Mouse (Mus musculus): ENCODE results near the gene Capn11. TPM values are rescaled to one million over a fixed set of nuclear protein-coding genes. Genes with fewer than 3 reads are reported as not detected.

Gene Capn11
- total and polyA plus RNA-seq, 2 experiments, result 0.02 TPM; not detected in 1

GRCm38 (mm10) chr17:45602984-45603383, 56.1 kb downstream of the Capn11 start:
- no peak for DNase-seq (ENCODE audit: extremely low read depth, low read depth, low spot score)
- Histone ChIP-seq H3K27me3 (ENCODE audit: control insufficient read depth, insufficient read depth, low read length) (no peaks in the 10 kb centered on the region), H3K79me2 (ENCODE audit: control insufficient read depth, insufficient read depth, low read length) (no peaks in the 10 kb centered on the region), H3K27ac (replicated peaks; ENCODE audit: insufficient read depth, low read depth, low read length) (no peak overlapping the region), H3K9ac (ENCODE audit: low read depth, low read length) (no peak overlapping the region), H3K4me1 (ENCODE audit: control insufficient read depth, insufficient read depth, low read length) (peaks cover 2% of the 10 kb centered on the region; the same call in 1 of the 2 replicates), H3K4me3 (ENCODE audit: insufficient read depth, low read depth, low read length) (no peak overlapping the region), H3K36me3 (ENCODE audit: control insufficient read depth, insufficient read depth, low read length) (no peaks in the 10 kb centered on the region)
- 96% methylated on average over 3 of the region's 3 CpGs for WGBS
- TF ChIP-seq POLR2A (IDR thresholded peaks at IDR 0.05; ENCODE audit: extremely low read depth, insufficient read depth, low read length), result no peak
- TF ChIP-seq CTCF (IDR thresholded peaks at IDR 0.05; ENCODE audit: low read depth, low read length), result no peak

GRCm38 (mm10) chr17:45601877-45602304, 57.2 kb downstream of the Capn11 start, which contains the start of gene Mymx:
Gene Mymx (minus strand): TSS chr17:45602102.
- no peaks in the 10 kb centered on the region for H3K36me3 ChIP-seq (ENCODE audit: control insufficient read depth, insufficient read depth, low read length)
- no peaks in the 10 kb centered on the region for H3K79me2 ChIP-seq (ENCODE audit: control insufficient read depth, insufficient read depth, low read length)
- no peak for DNase-seq (ENCODE audit: extremely low read depth, low read depth, low spot score)
- no peak within 1 kb of the TSS for H3K9ac ChIP-seq (ENCODE audit: low read depth, low read length)
- H3K27me3 ChIP-seq (ENCODE audit: control insufficient read depth, insufficient read depth, low read length), result no peaks in the 10 kb centered on the region
- H3K27ac ChIP-seq (replicated peaks; ENCODE audit: insufficient read depth, low read depth, low read length), result no peak within 1 kb of the TSS
- TF ChIP-seq CTCF (IDR thresholded peaks at IDR 0.05; ENCODE audit: low read depth, low read length) (no peak), POLR2A (IDR thresholded peaks at IDR 0.05; ENCODE audit: extremely low read depth, insufficient read depth, low read length) (no peak)
- H3K4me1 ChIP-seq (ENCODE audit: control insufficient read depth, insufficient read depth, low read length), result peaks cover 6% of the 10 kb centered on the region; the same call in 1 of the 2 replicates
- WGBS, result 90% methylated on average over 6 of the region's 6 CpGs
- no peak within 1 kb of the TSS for H3K4me3 ChIP-seq (ENCODE audit: insufficient read depth, low read depth, low read length)

- WGBS, result 70% methylated on average over 22 of the region's 22 CpGs
- DNase-seq (ENCODE audit: extremely low read depth, low read depth, low spot score), result no peak
- no peak overlapping the region for H3K9ac ChIP-seq (ENCODE audit: low read depth, low read length)
- no peaks in the 10 kb centered on the region for H3K27me3 ChIP-seq (ENCODE audit: control insufficient read depth, insufficient read depth, low read length)
- no peak overlapping the region for H3K27ac ChIP-seq (replicated peaks; ENCODE audit: insufficient read depth, low read depth, low read length)
- H3K4me1 ChIP-seq (ENCODE audit: control insufficient read depth, insufficient read depth, low read length), result peaks cover 12% of the 10 kb centered on the region
- no peak overlapping the region for H3K4me3 ChIP-seq (ENCODE audit: insufficient read depth, low read depth, low read length)
- H3K36me3 ChIP-seq (ENCODE audit: control insufficient read depth, insufficient read depth, low read length), result no peaks in the 10 kb centered on the region
- H3K79me2 ChIP-seq (ENCODE audit: control insufficient read depth, insufficient read depth, low read length), result no peaks in the 10 kb centered on the region
- TF ChIP-seq POLR2A (IDR thresholded peaks at IDR 0.05; ENCODE audit: extremely low read depth, insufficient read depth, low read length) (no peak), CTCF (IDR thresholded peaks at IDR 0.05; ENCODE audit: low read depth, low read length) (no peak)
These were observed 57.8 kb downstream of the Capn11 start for GRCm38 (mm10) chr17:45601325-45601724.

- Histone ChIP-seq H3K27me3 (ENCODE audit: control insufficient read depth, insufficient read depth, low read length) (no peaks in the 10 kb centered on the region), H3K79me2 (ENCODE audit: control insufficient read depth, insufficient read depth, low read length) (no peaks in the 10 kb centered on the region; the same call in 1 of the 2 replicates), H3K27ac (replicated peaks; ENCODE audit: insufficient read depth, low read depth, low read length) (peak overlapping the region; percentile 93), H3K4me3 (ENCODE audit: insufficient read depth, low read depth, low read length) (no peak overlapping the region), H3K9ac (ENCODE audit: low read depth, low read length) (no peak overlapping the region; the same call in 1 of the 2 replicates), H3K4me1 (ENCODE audit: control insufficient read depth, insufficient read depth, low read length) (peaks cover 12% of the 10 kb centered on the region), H3K36me3 (ENCODE audit: control insufficient read depth, insufficient read depth, low read length) (no peaks in the 10 kb centered on the region)
- no peak for DNase-seq (ENCODE audit: extremely low read depth, low read depth, low spot score)
- TF ChIP-seq CTCF (IDR thresholded peaks at IDR 0.05; ENCODE audit: low read depth, low read length) (no peak), POLR2A (IDR thresholded peaks at IDR 0.05; ENCODE audit: extremely low read depth, insufficient read depth, low read length) (no peak)
- 78% methylated on average over 8 of the region's 8 CpGs for WGBS
These were observed 58.9 kb downstream of the Capn11 start for GRCm38 (mm10) chr17:45600267-45600666.

- H3K79me2 ChIP-seq (ENCODE audit: control insufficient read depth, insufficient read depth, low read length), result peaks cover 5% of the 10 kb centered on the region; the same call in 1 of the 2 replicates
- WGBS, result 16% methylated on average over 32 of the region's 32 CpGs
- no peaks in the 10 kb centered on the region for H3K36me3 ChIP-seq (ENCODE audit: control insufficient read depth, insufficient read depth, low read length)
- H3K4me3 ChIP-seq (ENCODE audit: insufficient read depth, low read depth, low read length), result peak within 1 kb of the TSS; percentile 78
- H3K9ac ChIP-seq (ENCODE audit: low read depth, low read length), result peak within 1 kb of the TSS; percentile 86
- H3K4me1 ChIP-seq (ENCODE audit: control insufficient read depth, insufficient read depth, low read length), result peaks cover 12% of the 10 kb centered on the region
- H3K27ac ChIP-seq (replicated peaks; ENCODE audit: insufficient read depth, low read depth, low read length), result peak within 1 kb of the TSS; percentile 100
- TF ChIP-seq POLR2A (IDR thresholded peaks at IDR 0.05; ENCODE audit: extremely low read depth, insufficient read depth, low read length) (peak; percentile 64; the same call in 1 of the 2 replicates), CTCF (IDR thresholded peaks at IDR 0.05; ENCODE audit: low read depth, low read length) (no peak)
- no peaks in the 10 kb centered on the region for H3K27me3 ChIP-seq (ENCODE audit: control insufficient read depth, insufficient read depth, low read length)
- peak; percentile 89 for DNase-seq (ENCODE audit: extremely low read depth, low read depth, low spot score)
These were observed 59.5 kb downstream of the Capn11 start, which contains the start of gene Slc29a1 for GRCm38 (mm10) chr17:45599446-45600242. Gene Slc29a1 (minus strand): TSS chr17:45599606.
